Mouse (Mus musculus) cerebellum, postnatal 4 days (tissue): Measurements from ENCODE around the gene Dnah2.
"Not testable (repeated sequence)": the region's sequence is repeated elsewhere in the genome, so short reads cannot be mapped to it uniquely, and the experiment has no call there.

Source experiments
- DNase-seq, 2 experiments: peaks; one replicate each; pipeline ENCODE4 v3.0.0; 2022; ENCODE audit warnings: low spot score in 2 of 2, mixed read lengths in 1 of 2

Gene Dnah2

DNA sequence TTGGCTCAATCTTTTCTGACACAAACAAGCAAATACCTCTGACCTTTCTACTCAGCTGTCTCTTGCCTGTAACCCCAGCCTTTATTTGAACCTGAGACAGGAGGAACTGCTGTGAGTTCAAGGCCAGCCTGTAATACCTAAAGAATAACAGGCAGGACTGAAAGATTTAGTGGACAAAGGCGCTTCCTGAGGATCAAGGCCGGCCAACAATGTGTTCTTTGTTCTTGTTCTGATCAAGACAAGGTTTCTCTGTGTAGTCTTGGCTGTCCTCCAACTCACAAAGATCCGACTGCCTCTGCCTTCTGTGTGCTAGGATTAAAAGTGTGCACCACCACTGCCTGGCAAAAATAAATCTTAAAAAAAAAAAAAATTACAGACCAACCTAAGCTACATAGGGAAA is 15.5 kb upstream of the Dnah2 start:
- no peak for DNase-seq

DNA sequence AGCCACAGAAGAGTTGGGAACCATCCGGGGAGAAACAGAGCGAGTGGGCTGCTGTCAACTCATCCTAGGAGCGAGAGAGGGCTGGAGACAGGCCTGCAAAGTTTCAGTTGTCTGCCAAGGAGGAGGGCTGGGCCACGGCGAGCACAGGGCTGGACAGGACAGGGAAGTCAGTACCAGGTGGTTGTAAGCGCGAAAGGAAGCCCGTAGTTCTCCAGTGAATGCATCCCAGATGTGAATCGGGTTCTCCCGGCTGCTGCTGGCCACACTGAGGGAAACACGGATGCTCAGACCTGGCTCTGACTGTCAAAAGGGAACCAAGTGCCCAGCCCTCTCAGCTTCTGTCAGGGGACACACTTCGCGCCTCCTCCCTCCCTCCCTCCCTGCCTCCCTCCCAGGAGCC is 14.5 kb upstream of the Dnah2 start:
- DNase-seq: no peak

DNA sequence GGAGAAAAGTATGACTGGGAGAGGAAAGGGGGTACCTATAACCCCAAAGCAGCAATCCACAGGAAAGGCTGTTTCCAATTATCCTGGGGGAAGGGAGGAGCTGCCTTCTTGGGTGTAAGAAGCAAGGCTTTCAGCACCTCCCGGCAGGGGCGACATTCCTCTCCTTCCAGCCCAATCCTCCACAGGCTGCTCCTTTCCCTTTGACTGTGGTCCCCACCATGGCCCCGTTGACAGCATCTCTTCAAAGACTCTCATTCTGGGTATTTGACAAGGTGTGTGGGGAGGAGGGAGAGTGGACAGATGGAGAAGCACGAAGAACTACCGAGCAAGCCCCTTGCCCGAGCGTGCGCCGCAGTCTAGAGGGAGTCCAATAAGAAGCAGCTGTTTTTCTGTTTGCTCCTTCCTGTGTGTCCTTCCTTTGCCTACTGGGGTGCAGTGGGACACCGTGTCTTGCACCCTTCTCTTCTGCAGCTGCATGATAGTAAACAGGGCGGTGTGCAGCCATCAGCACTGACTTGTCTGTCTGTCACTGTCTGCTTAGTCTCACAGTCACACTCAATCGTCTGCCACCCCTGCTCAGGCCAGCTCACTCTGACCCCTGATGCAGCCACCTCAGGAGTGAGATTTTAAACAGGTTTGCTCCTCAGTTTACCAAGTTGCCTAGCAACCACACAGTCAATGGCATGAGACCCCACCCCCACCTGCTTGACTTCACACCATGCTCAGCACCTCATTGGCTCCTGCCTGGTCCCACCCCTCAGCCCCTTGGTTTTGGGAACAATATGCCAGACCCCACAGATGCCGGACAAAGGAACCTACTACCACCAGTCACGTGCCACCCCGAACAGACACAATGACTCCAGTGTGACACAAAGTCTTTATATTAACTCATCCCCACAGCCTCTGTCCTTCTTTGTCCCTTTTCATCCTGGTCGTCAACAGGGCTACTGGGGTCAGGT is 12.3 kb upstream of the Dnah2 start:
- DNase-seq: no peak

DNA sequence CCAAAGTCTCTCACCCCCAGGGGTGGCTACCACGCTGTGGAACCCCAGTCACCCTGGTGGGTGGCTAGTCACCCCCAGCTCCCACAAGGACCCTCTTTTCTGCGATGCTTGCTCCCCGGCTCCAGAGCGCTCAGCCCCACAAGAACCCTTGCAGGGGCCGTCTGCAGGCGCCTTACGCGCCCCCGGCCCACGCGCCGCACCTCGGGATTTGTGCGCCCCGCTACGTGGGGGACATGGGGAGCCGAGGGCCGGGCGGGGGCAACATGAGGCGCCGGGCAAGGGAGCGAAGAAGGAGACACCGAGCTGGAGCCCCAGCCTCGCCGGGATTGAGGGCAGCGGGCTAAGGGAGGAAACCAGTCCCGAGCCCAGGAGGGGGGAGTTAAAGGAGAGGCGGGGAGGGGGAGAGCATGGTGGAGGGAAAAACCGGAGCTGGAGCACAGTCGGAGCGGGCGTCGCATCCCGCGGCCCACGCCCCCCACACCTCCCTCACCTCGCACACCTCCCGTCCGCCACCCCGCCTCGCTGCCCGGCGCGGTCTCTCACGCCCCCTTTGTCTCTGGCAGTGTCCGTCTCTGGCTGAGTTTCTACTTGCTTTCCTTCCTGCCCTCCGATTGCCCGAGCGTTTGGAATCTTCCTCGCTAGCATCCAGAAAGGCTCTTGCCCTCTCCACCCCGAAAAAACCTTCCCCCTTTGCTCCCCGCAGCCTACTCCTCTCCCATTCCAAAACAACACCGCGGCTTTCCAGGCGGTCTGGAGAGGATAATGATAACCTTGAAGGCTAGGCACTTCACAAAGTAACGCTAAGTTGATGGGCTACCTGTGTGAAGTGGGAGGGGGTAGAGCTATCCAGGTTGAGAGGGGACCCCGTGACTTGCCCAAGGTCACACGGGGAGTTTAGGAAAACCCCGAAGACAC is 11.2 kb upstream of the Dnah2 start, which contains the start of gene Efnb3:
Gene Efnb3 (minus strand): TSS at position 355 of the 915 bp plus-strand sequence.
- peak in 1 of 2 experiments; percentile 62 for DNase-seq

DNA sequence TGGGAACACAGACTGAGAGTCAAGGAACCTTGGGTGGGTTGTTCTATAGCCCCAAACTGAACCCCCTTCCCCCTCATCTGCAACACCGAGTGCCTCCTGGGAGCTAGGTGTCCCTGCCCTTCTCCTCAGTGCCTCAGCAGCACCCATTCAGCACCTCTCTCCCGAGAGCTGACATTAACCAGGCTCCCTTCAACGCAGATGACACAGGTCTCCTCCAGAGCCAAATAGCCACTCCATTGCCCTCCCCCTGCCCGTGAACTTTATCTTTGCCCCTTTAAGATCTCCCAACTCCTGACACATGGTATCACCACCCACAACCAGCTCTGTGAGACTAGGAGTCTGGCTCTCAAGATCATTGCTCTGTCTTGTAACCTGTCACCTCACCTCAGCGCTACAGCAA is 10.3 kb upstream of the Dnah2 start:
- no peak for DNase-seq

DNA sequence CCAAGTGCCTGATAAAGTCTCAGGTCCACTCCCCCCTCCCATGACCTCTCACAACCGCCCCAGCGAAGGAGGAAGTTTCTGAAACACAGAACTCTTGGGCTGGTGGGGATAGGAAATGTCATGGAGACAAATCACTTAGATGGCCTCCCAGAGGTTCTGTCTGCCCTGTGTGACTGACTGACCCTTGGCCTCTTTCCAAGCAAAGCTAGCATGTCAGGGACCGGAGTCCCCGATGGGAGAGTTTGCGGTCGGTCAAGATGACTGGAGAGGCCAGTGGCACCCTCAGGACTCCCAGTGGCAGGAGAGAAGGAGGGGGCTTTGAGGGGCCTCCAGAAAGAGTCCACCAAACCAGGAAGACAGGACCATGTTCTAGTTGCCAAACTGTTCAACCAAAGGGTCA is 9.8 kb upstream of the Dnah2 start:
- DNase-seq: no peak

DNA sequence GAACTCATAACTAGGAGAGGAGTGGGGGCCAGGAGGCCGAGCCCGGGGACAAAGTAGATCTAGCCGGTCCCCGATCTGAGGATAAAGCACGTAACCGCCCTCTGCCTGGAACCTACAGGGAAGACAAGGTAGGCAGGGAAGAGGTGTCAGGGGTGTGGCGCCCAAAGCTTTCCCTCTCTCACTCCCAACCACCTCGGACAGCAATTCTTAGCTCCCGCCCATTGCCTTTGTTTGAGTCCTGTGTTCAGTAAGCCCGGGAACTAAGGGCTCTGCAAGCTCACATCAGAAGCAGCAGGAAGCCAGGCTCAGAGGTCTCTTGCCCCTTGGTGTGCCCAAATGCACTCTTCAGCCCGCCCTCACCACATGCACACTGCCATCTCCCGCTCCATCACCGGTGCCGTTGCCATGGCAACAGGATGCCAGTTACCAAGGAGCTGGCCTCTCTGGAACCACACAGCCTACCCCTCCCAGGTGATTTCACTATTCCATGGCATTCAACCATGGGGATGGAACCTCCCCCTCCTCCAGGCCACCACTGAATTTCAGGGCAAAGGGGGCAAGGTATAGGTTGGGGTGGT is 8.6 kb upstream of the Dnah2 start:
- DNase-seq: peak in 1 of 2 experiments; percentile 67

DNA sequence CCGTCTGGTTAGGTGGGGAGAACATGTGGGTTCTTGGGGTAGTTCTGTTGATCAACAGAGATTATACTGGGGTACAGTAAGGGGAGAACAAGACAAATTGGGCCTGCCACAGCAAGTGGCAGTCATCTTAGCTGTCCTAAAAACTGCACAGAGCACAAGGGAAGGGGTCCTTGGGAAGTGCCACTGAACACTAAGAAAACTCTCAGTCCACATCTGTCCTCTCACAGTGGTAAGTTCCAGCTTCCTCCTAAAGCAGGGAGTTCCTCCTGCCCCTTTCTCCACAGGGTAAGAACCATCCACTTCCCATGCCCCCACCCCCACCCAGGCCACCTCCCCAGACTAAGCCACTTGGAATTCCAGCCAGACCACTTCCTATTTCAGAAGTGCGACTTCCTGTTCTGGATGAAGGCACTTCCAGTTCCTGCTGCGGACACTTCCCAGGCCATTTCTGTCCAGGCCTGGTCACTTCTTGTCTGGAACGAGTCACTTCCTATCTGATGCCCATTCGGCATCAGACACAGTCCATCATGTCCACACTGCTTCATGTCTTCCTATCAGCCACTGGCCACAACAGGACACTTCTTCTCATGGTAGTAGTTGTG is 5.7 kb upstream of the Dnah2 start:
- no peak for DNase-seq

DNA sequence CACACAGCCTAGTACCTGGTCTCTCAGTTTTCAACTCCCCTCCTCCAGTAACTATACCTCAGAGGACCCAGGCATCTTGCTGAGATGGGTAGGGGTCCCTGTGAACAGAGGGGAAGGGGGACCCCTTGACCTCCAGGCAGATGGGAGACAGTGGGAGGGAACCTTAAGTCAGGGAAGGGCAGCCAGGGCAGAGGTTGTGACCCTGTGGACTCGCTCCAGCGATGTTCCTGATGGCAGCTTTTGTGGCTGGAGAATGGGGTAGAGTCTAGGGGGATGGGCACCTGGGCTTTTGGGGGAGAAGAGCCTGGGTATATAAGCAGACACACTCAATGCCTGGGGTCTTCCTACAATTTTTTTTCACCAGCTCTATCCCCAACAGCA is 4.4 kb upstream of the Dnah2 start:
- no peak for DNase-seq

DNA sequence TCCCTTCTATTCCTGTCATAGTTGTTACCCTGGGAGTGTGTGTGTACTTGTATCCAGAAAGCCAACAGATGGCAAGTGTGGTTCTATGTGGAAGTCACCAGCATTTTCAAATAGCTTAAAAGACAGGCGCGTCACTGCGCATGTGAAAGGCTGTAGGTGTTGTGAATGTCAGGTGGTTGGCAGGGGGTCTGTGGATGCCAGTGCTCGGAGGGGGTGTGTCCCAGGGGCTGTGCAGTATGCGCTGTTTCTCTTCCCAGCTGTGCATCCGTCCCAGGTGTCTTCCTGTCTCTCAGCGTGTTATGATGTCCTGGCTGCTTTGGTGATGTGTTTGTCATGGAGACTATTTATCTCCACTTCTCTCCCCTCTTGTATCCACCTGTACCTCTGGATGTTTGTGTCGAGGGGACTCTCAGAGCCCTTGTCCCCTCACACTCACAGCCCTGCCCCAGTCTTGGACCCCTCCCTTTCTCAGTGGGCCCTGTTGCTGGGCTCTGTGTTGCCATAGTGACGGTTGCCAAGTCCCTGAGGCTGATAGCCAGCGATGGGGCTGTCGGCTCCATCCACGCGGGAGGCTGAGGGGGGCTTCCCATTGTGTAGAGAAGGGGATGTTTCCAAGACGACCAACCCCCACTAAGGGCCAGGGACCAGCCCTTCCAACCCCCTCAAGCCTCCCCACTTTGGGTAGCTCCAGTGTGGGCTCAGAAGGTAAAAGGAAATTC is 3.9 kb upstream of the Dnah2 start:
- peak in 1 of 2 experiments; percentile 73 for DNase-seq

DNA sequence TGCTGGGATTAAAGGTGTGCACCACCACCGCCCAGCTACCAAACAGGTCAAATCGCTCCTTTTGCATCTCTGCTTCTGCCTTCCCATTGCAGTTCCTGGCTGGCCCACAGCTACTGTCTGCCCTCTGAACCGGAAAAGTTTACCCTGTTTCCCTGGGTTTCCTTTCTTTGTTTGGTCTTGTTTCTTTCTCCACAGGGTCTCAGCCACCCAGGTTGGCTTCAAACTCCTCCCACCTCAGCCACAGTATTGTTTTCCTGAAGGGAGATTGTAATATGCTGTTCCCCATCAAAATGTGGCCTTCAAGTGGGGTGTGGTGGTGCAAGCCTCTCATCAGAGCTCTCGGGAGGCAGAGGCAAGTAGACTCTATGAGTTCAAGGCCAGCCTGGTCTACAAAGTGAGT is 2.4 kb upstream of the Dnah2 start:
- no peak for DNase-seq

DNA sequence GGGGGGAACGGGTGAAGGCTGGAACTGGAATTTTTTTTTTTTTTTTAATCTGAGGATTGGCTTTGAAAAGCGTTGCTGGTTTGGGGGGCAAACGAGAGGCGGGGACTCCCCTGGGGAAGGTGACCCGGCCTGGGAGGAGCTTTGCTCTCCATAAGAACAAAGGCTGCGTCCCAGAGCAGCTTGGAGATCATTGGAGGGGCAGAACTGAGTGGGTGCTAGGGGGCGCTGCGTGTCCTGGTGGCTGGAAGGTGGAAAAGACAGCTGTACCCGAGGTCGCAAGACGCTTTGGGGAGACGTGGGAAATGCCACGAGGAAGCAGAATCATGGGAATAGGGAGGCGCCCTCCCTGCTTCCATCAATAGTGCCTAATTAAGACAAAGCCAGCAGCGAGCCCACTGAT is 1.8 kb downstream of the Dnah2 start:
- DNase-seq: peak in 1 of 2 experiments; percentile 56

DNA sequence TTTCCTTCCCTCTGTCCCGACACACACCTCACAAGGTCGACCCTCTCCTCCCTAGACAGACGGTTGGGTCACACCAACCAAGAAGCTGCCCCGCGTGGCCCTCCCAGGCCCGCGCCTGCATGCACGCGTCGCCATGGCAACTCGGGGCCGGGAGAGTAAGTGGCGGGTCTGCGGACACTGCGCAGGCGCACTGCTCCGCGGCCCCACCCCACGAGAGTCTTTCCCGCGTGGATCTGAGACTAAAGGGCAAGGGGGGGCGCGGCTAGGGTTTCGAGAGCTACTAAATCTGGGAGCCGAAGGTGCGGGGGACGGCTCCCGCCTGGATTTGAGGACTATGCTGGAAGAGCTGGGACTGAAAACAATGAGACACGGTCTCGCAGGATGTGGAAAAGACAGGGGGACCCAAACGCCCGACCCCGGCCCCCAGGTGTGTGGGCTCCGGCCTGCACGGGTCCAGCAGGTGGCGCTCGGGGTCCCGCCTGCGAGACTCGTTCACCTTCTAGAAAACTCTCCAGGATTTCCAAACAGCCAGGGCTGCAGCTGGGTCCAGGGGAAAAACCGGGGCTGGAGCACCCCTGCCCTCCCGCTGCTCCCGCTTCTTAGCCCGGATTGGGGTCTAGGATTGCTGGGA is 2.4 kb downstream of the Dnah2 start:
- peak; percentile 67 to 88 for DNase-seq

DNA sequence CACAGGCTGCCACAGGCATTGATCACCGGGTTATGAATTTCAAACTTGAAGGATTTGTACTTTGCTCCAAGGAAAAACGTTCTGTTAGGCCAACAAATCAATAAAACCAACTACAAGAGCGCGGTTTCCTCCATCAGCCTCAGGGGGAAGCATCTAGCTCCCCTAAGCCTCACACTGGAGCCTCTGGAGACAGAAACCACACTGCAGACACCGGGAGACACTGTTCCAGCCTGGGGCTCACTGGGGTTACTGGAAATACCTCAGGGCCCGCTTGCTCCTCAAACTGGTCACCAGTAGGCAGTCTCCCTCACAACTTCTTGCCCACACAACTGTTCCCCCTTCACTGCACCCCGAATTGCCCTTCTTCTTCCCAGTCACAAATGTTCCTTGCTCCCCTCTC is 3.0 kb downstream of the Dnah2 start:
- DNase-seq: no peak

DNA sequence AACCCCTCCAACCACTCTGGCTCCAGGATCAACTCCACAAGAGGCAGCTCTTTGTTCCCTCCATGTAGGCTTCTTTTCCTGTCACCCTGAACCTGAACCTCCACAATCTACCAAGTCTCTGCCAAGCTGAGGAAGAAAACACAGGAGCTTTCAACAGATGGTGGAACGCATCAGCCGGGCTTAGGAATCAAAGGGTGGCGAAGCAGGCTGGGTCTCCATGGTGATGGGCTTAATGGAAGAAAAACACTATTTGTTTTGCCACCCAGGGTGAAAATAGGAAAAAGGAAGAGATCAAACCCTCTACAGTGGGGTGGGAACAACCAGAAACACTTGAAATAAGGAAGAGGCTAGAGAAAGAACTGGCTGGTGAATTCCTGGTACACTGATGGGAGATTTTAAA is 5.3 kb downstream of the Dnah2 start:
- DNase-seq: no peak

DNA sequence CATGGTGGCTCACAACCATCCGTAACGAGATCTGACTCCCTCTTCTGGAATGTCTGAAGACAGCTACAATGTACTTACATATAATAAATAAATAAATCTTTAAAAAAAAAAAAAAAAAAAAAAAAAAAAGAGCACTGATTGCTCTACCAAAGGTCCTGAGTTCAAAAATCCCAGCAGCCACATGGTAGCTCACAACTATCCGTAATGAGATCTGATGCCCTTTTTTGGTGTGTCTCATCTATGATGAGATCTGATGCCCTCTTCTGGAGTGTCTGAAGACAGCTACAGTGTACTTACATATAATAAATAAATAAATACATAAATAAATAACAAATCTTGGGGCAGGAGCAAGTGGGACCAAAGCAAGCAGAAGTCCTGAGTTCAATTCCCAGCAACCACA is 7.2 kb downstream of the Dnah2 start:
- not testable (repeated sequence) for DNase-seq

DNA sequence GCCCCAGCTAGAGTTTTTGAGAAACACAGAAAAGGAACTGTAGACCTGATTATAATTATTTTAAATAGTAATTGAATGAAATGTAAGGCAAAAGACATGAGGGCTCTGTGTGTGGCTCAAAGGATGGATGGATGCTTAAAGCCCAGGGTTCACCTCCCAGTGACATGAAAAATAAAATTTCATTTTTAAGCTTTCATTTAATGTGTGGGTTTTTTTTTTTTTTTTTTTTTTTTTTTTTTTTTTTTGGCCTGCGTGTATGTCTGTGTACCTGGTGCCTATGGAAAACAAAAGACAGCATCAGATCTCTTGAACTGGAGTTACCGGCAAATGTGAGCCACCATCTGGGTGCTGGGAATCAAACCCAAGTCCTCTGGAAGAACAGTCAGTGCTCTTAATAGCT is 8.2 kb downstream of the Dnah2 start:
- no peak for DNase-seq

DNA sequence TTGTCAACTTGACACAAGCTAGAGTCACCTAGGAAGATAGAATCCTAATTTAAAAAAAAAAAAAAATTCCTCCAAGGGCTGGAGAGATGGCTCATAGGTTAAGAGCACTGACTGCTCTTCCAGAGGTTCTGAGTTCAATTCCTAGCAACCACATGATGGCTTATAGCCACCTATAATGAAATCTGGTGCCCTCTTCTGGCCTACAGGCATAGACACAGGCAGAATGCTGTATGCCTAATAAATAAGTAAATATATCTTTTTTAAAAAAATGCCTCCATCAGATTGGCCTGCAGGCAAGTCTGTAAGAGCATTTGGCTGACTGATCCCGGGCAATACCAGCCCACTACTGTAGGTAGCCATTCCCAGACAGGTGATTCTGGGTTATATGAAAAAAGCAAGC is 13.9 kb downstream of the Dnah2 start:
- no peak for DNase-seq

DNA sequence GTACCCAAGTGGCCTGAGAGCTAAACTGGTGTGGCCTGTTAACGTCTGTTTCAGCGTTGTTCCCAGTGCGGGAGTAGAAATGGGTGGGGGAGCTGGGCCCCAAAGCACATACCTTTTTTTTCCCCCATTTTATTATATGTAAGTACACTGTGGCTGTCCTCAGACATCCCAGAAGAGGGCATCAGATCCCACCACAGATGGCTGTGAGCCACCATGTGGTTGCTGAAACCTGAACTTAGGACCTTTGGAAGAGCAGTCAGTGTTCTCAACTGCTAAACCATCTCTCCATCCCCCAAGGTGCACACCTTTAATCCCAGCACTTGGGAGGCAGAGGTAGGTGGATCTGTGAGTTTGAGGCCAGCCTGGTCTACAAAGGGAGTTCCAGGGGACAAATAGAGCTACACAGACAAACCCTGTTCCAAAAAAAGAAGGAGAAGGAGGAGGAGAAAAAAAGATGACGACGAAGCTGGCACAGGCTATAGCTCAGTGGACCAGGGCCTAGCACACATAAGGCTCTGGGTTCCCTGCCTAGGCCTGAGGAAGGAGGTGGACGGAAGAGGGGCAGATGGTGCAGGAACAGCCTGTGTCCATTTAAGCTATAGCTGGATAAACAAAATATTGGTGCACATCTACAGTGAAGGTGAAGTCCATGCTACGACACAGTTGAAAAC is 16.3 kb downstream of the Dnah2 start:
- DNase-seq: no peak

DNA sequence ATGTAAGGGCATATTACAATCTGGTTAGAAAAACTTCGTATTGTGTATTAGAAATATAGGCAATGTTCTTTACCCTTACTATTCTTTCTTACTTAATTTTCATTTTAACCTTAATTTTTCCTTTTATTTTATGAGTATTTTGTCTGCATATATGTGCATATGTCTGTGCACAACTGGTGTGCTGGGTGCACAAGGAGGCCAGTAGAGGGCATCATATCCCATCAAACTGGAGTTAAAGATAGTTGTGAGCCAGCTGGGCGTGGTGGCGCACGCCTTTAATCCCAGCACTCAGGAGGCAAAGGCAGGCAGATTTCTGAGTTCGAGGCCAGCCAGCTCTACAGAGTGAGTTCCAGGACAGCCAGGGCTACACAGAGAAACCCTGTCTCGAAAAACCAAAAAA is 18.2 kb downstream of the Dnah2 start:
- DNase-seq: not testable (repeated sequence)
